Mouse (Mus musculus): ENCODE data around the gene Panx1. TPM values are rescaled to one million over a fixed set of nuclear protein-coding genes. Genes with fewer than 3 reads are reported as not detected.

The Panx1 gene
- total RNA-seq, 2 experiments from 2014 or later: 14.7 to 15.0 TPM

DNA sequence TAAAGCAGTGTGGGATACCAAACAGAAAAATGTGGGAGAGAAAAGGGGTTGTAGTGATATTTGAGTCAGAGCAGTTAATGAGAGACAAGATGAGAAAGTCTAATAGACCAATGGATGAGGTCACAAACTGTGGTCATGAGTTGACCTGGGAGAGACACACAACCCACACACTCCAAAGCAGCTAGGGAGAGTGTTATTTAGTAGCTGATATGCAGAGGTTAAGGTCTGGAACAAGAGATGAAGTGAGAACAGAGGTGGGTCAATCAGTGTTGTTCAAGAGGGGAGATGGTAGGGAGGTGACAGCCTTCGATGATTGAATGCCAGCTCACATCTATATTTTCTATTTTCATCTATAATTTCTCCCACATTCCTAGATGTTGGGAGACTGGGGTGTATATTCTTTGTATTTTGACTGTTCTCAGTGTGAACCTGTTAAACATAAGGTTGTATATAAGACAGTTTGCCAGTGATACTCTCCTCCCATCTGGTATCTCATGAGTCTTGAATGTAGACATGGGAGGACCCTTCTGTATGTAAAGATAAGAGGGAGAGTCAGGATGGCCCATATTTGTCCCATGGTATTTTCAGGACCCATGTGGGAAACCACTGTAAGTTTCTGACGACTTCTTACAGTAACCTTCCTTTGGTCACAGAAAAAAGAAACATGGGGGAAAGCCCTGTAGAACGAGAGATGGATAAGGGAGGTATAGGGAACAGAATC lies 74.3 kb downstream of the Panx1 start:
- no peak for DNase-seq

DNA sequence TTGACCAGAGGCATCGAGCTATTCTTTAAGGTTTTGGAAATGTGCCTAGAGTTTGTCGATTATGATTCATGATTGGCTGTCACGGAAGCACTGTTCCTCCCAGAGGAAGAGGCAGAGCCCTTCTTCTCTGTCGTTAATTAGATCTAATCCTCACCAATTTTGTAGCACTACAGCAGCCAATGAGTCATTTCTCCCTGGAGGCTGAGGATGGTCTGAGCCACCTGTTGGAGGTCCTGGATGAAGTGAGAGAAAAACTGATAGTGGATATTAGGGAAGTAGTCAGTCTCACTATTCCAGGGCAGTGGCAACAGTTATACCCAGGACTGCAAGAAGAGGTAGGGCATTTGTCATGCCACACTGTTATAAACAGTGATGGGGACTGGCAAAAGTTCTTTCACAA lies 75.1 kb downstream of the Panx1 start:
- DNase-seq: no peak

DNA sequence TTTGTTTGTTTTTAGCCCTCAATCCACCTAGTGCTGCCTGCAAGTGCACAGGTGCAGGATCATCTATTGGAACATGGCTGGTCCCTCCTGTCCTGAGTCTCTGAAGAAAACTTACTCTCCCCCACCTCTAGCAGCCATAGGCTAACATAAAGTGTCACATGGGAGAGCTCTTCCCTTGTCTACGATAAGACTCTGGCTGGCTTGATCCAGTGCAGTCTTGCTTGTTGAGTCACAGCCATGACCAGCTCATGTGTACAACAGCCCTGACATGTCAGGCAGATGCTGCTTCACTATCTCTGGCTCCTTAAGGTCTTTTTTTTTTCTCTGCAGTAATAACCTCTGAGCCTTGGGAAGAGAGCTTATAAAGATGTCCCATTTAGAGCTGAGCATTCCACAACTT lies 77.7 kb downstream of the Panx1 start:
- DNase-seq: no peak

DNA sequence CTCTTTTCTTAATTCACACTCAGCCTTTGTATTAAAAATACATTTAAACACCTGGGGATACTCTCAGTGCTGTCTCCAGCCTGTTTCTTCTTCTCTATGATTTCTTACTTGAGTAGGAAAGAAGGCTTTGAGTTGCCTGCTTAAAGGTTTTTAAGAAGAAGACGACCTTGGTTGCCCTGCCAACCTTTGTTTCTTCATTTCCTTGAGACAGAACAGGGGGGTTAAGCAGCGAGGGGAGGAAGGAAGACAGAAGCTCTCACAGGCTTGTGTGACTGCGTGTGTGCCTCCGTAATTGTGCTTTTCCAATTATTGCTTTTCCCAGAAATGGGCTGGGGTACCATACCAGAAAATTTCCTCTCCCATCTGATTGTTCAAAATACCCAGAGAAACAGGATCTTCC lies 78.5 kb downstream of the Panx1 start:
- DNase-seq: no peak

DNA sequence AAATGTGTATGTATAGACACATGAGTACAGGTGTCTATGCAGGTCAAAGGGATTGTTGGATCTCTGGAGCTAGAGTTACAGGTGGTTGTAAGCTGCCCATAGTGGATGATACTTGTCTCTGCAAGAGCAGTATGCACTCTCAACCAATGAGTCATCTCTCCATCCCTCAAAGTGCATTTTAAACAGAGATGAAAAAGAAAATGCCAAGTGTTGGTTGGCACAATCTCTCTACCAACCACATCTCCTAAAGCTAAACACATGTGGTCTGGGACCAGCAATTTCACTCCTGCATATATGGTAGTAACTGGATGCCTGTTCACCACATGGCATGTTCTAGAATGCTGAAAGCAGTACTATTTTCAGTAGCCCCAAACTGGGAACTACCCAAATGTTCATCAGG lies 79.9 kb downstream of the Panx1 start:
- DNase-seq: no peak

DNA sequence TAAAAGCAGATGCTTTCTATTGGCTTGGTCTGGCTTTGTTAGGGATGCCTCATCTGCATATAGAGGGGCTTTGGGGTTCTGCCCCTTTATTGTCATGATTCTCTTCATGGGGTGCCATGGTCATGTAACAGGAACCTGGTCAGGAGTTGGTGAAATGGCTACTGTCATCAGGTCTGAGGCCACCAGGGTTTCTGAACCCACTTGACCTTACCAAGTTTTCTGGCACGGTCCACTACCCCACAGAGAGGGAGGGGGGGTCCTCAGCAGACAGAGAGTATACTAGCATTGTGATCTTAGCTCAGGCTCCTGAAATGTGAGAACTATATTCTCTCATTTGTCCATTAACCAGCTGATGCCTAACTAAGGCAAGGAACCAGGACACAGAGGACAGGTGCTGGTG lies 82.5 kb downstream of the Panx1 start:
- DNase-seq: no peak

DNA sequence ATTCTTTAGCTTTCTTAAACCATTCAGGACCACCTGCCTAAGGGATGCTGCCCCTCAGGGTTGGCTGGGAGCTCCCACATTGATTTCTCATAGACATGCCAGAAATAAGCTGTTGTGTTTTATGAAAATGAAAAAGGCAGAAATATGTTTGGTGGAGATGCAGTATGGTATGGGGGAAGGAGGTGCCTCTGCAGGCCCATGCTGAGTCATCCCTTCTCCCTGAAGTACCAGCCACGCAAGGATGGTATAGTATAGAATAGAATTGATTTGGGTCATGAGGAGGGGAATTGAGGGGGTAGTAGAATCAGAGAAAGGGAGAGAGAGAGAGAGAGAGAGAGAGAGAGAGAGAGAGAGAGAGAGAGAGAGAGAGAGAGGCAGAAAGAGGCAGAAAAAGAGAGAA lies 90.6 kb downstream of the Panx1 start:
- no peak for DNase-seq

Other genes starting within 250 kb of the Panx1 start
- not detected for gene Gpr83, start 185.3 kb downstream of the Panx1 start, total RNA-seq (2021)
- gene Izumo1r, start 141.5 kb downstream of the Panx1 start, total RNA-seq (2021): not detected
- gene Hephl1, start 66.6 kb upstream of the Panx1 start, total RNA-seq (2021): under 1 TPM; 0.05 to 0.09 TPM
- 1 to 10 TPM; 1.7 to 1.9 TPM for gene Vstm5, start 193.6 kb upstream of the Panx1 start, total RNA-seq (2021)
- gene Med17, start 234.5 kb upstream of the Panx1 start, total RNA-seq (2021): 10 to 100 TPM; 20.7 to 22.1 TPM